Mouse (Mus musculus): Measurements from ENCODE around the gene Ptpn5.

DNA sequence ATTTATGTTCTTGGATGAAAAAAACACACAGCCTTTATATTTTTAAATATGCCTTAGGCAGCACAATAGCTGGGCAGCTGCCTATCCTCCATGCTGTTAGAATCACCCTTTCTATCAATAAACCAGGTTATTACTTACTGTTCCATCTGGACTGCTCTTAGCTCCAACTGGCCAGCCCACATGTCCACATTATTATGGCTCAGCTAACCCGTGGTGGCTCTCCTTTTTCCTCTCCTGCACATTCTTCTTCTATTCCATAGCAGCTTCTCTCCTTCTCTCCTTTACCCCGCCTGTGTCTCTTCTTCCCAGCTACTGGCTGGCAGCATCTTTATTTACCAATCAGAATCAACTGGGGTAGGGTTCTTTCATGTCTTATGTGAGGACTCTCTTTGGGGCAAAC lies 25.0 kb upstream of the Ptpn5 start:
- TF ChIP-seq GATA1 (IDR thresholded peaks at IDR 0.05; ENCODE audit: borderline replicate concordance, low read length) (no peak), FLI1 (IDR thresholded peaks at IDR 0.05; ENCODE audit: low read length) (no peak)
